Mouse (Mus musculus) natural killer cell, adult 2 months (primary cell): ENCODE results near the gene Gne.
"Not testable (repeated sequence)": the region's sequence is repeated elsewhere in the genome, so short reads cannot be mapped to it uniquely, and the experiment has no call there.

Experiments
- DNase-seq, 2 experiments: peaks; one replicate each; pipeline ENCODE4 v3.0.0; 2022; ENCODE audit warnings: low spot score in 2 of 2

The Gne gene

GRCm38 (mm10) chr4:44072873-44073441 is 11.0 kb downstream of the Gne start:
- DNase-seq, result no peak

GRCm38 (mm10) chr4:44072146-44072872 is 11.7 kb downstream of the Gne start:
- peak; percentile 79 to 86 for DNase-seq

GRCm38 (mm10) chr4:44071741-44072145 is 12.2 kb downstream of the Gne start:
- DNase-seq, result peak; percentile 5 to 7

GRCm38 (mm10) chr4:44070641-44071040 is 13.3 kb downstream of the Gne start:
- no peak for DNase-seq

- DNase-seq, result no peak
Observed at GRCm38 (mm10) chr4:44069411-44069810, 14.6 kb downstream of the Gne start.

- DNase-seq, result no peak
Observed at GRCm38 (mm10) chr4:44068736-44069135, 15.2 kb downstream of the Gne start.

GRCm38 (mm10) chr4:44066891-44067290 is 17.1 kb downstream of the Gne start:
- DNase-seq, result no peak

GRCm38 (mm10) chr4:44065355-44066025 is 18.5 kb downstream of the Gne start:
- DNase-seq, result peak; percentile 81 to 90

- DNase-seq, result no peak
Observed at GRCm38 (mm10) chr4:44062816-44063215, 21.2 kb downstream of the Gne start.

GRCm38 (mm10) chr4:44062062-44062461 is 21.9 kb downstream of the Gne start:
- no peak for DNase-seq

- DNase-seq, result peak in 1 of 2 experiments; percentile 23
Observed at GRCm38 (mm10) chr4:44059674-44060073, 24.3 kb downstream of the Gne start.

GRCm38 (mm10) chr4:44049812-44050211 is 34.2 kb downstream of the Gne start:
- DNase-seq, result no peak

GRCm38 (mm10) chr4:44046066-44046465 is 37.9 kb downstream of the Gne start:
- no peak for DNase-seq

- DNase-seq, result peak; percentile 15 to 44
Observed at GRCm38 (mm10) chr4:44044685-44045356, 39.2 kb downstream of the Gne start.

GRCm38 (mm10) chr4:44043182-44043581 is 40.8 kb downstream of the Gne start:
- not testable (repeated sequence) for DNase-seq

- no peak for DNase-seq
Observed at GRCm38 (mm10) chr4:44042429-44042828, 41.5 kb downstream of the Gne start.

GRCm38 (mm10) chr4:44040802-44041201 is 43.2 kb downstream of the Gne start:
- DNase-seq, result no peak

GRCm38 (mm10) chr4:44036455-44036854 is 47.5 kb downstream of the Gne start:
- DNase-seq, result no peak

- no peak for DNase-seq
Observed at GRCm38 (mm10) chr4:44031521-44031920, 52.5 kb downstream of the Gne start.

GRCm38 (mm10) chr4:44029661-44030066 is 54.3 kb downstream of the Gne start:
- DNase-seq, result no peak

GRCm38 (mm10) chr4:44028303-44029135 is 55.5 kb downstream of the Gne start:
- DNase-seq, result no peak
